Mouse (Mus musculus) testis, postnatal 10 days (tissue): Measurements from ENCODE around the gene Tfap4.
"Not testable (repeated sequence)": the region's sequence is repeated elsewhere in the genome, so short reads cannot be mapped to it uniquely, and the experiment has no call there.

Source experiments
- DNase-seq: peaks from one replicate; pipeline ENCODE4 v3.0.0; 2021; ENCODE audit warnings: low spot score

The Tfap4 gene

GRCm38 (mm10) chr16:4552829-4553550, 6.7 kb downstream of the Tfap4 start:
- peak; percentile 63 for DNase-seq

GRCm38 (mm10) chr16:4551885-4552284, 7.8 kb downstream of the Tfap4 start:
- DNase-seq, result no peak

DNA sequence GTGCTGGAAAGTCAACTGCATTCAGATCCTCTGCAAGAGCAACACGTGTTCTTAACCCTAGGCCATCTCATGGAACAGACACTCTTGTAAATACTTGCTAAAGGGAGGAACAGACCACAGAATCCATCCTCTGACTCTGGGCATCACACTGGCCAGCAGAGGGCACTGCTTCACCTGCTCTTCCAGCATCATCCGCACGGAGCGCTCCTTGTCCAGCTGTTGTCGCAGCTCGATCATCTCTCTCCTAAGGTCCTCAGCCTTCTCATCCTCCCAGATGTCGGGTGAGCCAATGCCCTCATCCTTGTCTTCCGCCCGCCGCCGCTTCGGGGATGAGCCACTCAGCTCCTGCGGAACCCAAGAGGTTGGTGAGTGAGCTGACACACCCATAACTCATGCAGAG, 8.6 kb downstream of the Tfap4 start:
- peak; percentile 85 for DNase-seq

DNA sequence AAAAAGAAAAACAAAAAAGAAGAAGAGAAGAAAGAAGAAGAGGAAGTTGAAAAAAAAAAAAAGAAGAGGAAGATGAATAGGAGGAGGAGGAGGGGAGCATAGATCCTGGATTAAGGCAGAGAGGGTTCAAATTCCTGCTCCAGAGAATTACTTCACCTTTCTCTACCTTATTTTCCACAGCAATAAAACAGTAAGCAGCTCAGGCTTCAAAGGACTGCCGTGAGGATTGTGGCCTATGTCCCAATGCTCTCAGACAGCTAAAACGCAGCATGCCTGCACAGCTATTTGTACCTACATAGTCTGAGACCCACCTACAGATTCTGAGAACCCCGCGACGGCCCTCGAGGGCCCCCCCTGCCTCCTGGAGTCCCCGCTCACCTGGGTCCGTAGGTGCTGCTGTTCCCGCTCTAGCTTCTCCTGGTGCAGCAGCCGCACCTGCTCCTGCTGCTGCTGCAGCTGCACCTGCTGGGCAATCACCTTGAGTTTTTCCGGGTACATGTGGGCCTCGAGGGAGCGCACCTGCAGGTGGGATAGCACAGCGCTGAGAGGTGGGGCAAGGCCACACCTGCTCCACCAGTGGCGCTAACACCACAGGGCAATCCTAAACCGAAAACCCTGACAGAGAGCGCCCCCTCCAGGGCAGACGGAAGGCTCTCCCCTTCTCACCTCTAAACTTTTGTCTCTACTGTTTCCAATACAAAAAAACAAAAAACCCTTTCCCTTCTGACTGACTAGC, 10.5 kb downstream of the Tfap4 start:
- DNase-seq, result peak; percentile 60

DNA sequence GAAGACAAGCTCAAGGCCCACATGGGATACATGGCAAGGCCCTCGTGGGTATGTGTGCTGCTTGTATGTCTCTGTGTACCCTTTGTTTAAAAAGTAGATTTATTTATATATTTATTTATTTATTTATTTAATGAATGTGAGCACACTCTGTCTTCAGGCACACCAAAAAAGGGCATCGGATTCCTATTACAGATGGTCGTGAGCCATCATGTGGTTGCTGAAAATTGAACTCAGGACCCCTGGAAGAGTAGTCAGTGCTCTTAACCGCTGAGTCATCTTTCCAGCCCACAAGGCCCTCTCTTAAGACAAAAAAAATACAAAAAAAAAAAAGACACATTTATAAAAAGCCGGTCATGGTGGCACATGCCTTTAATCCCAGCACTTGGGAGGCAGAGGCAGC, 12.0 kb downstream of the Tfap4 start:
- DNase-seq, result no peak

DNA sequence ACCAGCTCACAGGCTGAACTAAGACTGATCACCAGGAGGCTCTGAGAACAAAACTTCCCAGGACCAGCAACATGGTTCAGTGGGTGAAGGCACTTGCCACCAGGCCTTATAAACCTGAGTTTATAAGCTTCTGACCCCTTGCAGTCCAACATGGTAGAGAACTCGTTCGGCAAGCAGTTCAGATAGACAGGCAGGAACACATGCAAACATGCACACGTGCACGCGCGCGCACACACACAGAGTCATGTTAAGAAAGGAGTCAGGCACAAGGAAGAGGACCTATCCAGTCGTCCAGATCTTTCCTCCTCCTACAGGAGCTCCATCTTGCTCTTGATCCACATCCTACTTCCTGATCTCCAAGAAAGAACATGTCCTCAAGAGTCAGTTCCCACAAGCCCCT, 12.8 kb downstream of the Tfap4 start:
- no peak for DNase-seq

DNA sequence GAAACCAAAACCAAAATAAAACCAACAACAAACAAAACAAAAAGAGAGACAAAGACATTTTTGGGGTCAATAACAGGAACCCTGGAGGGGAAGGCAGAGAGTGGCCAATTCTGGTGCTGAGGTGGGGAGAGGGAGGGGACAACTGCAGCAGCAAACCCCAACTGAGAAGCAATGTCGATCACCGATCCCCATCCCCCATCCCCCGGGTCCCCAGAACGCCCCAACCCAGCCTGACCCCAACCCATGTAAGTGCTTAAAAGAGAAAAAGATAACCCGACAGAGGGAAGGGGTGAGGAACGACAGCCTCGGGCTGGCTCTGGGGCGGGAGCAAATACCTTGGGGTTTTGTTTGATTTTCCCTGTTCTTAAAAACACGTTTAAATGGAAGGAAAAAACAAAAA, 14.8 kb downstream of the Tfap4 start:
- peak; percentile 51 for DNase-seq

DNA sequence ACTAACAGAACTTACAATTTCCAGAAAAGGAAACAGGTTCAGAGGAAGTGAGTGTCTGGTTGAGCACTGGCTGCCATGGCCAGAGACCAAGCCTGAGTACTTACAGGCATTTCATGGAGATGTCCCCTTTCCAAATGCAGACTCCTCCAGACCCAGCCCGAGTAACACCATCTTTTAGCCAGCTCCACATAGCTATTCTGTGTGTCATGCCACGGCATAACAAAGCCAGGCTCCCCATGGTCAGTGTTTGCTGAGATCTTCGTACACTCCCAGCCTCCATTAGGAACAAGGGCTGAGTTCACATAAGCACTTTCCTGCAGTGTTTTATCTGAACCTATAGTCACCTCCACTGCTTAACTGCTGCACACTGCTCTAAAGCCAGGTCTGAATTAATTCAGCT, 16.4 kb downstream of the Tfap4 start:
- no peak for DNase-seq

DNA sequence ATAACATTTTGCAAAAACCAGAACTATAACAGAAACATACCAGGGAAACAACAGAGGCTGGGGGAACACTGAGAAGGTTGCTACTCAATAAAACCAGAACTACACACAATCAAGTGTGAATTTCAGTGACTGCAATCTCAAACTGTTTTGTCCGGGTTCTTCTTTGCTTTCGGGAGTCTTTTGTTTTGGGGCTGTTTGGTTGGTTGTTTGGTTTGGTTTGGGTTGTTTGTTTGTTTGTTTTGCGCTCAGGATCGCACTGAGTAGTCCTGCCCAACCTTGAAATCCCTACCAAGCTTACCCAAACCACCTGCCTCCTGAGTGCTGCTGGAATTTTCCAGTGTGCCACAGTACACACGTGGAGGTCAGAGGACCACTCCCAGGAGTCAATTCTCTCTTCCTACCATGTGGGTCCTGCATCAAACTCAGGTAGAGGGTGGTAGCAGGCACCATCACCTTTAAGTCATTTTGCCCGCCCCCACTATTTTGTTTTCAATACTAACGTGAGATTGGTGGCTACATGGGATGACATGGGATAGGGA, 17.3 kb downstream of the Tfap4 start:
- DNase-seq, result no peak

GRCm38 (mm10) chr16:4541501-4542198, 18.0 kb downstream of the Tfap4 start, which contains the start of gene Srl:
TSS of gene Srl (minus strand) at chr16:4541816.
- DNase-seq, result peak; percentile 100

DNA sequence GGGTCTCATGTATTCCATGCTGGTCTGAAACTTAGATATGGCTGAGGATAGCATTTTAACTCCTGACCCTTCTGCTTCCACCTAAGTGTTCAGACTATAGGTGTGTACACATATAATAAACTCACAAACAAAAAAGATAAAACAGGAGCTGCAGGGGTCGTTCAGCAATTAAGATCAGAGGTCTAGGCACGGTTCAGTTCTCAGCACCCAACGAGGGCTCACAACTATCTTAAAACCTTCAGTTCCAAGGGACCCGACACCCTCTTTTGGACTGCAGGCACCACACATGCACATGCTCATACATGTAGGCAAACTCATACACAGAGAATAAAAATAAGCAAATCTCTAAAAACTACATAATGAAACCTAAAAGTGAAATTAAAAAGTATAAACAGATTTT, 18.6 kb downstream of the Tfap4 start:
- no peak for DNase-seq

DNA sequence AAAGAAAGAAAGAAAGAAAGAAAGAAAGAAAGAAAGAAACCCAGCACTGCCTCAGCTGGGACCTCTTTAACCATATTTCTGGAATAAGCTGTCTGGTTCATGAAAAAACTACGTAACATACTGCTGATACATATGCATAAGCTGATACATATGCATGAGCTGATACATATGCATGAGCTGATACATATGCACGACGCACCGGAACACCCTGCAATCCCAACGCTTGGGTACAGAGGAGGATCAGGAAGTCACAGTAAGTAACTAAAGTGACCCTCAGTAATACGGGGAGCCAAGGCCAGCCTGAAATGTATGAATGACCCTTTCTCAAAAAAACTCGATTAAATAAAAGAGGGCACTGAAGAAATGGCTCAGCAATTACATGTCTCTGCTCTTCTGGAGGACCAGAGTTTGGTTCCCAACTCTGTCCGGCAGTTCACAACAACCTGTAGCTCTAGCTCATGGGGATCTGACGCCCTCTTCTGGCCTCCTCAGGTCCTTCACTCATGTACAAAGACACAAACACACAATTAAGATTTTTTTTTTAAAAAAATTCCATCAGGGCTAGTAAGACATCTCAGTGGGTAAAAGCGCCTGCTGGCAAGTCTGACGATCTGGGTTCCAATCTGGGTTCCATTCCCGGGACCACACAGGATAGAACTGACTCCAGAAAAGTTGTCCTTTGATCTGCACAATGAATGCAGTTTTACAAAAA, 19.4 kb downstream of the Tfap4 start:
- no peak for DNase-seq

- DNase-seq, result no peak
Measured at GRCm38 (mm10) chr16:4539521-4539920, 20.1 kb downstream of the Tfap4 start.

- no peak for DNase-seq
Measured at GRCm38 (mm10) chr16:4537616-4538358, 21.9 kb downstream of the Tfap4 start.

DNA sequence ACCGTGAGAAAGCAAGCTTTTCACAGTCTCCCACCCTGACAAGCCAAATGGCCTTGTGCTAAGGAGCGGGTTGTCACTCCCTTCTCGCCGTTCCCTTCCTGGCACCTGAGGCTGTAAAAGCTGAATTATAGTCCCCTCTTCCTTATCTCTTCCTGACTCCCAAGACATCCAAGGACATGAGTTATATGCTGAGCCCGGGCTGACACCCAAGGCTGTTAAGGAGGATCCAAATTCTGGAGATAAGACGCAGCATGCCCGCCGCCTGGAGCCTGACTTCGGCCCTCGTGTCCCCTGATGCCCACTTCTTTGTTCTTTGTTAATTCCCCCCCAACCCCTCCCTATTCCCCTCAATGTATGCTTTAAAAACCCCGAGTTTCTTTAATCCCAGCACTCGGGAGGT, 32.3 kb downstream of the Tfap4 start:
- DNase-seq, result not testable (repeated sequence)

- no peak for DNase-seq
Measured at GRCm38 (mm10) chr16:4523313-4524004, 36.2 kb downstream of the Tfap4 start.

DNA sequence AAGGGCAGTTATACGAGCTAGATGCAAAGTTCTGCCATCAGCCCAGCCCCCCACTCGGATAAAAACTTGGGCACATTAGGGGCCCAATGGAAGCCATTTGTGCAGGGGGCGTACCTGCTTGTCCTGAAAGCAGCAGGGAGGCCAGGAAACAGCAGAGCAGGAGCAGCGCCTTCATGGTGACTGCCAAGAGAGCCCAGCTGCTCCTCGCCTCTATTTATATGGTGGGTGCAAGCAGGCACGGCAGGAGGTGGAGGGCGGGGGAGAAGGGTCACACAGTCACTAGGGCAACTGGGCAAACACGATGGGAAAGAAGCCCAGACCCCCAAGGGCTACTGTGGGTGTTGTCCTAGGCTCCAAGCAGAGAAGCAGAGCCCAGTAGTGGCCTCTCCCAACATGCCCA, 36.8 kb downstream of the Tfap4 start:
- no peak for DNase-seq

GRCm38 (mm10) chr16:4521735-4522530, 37.7 kb downstream of the Tfap4 start:
- DNase-seq, result no peak

- DNase-seq, result no peak
Measured at GRCm38 (mm10) chr16:4521074-4521667, 38.5 kb downstream of the Tfap4 start.
